Mouse (Mus musculus): ENCODE results near the gene Ttll13.
A peak's percentile ranks its signal among the peaks of the same experiment; 100 is the strongest.

- TF ChIP-seq CTCF (IDR thresholded peaks at IDR 0.05; ENCODE audit: low read depth, low read length) (0 out of 2 replicates have a peak, but pooled peaks have one; percentile 15), GATA1 (IDR thresholded peaks at IDR 0.05; ENCODE audit: borderline replicate concordance, low read length) (no peak)
These were observed 19.1 kb upstream of the Ttll13 start for GRCm38 (mm10) chr7:80227065-80227464.
